21 mouse cellular contexts compared by ENCODE assay signal in genomic region chr13:119638449-119638848, GRCm38 (mm10). TPM values are rescaled to one million over a fixed set of nuclear protein-coding genes. Genes with fewer than 3 reads are reported as not detected.
DNase-seq lines count a peak whose midpoint lies in the region; TF ChIP-seq lines count a peak whose summit lies in the region.
"Had no signal": no experiment of that assay in that cellular context is flagged by ENCODE, and none has a peak within 500 bp of the region (broad histone marks: within the 10 kb centered on the region; RNA-seq: fewer than 3 reads in every experiment).

No protein-coding gene starts in this region.

- no peak overlapping the region for H3K4me3 ChIP-seq in kidney, adult 2 months (ENCODE audit: insufficient read depth, low read depth, low read length)
- H3K4me3 ChIP-seq: embryonic facial prominence, embryonic 15.5 days; erythroblast, embryonic 14.5 days; forebrain, embryonic 10.5 days; heart, embryonic 10.5 days; hindbrain, embryonic 13.5 days had no signal

- no peaks in the 10 kb centered on the region for H3K36me3 ChIP-seq in kidney, adult 2 months (ENCODE audit: control insufficient read depth, insufficient read depth, low read length)
- H3K36me3 ChIP-seq: embryonic facial prominence, embryonic 15.5 days; forebrain, embryonic 10.5 days; heart, embryonic 10.5 days; hindbrain, embryonic 13.5 days had no signal

- peak overlapping the region; percentile 84 for H3K27ac ChIP-seq in kidney, adult 2 months (ENCODE audit: insufficient read depth, low read depth, low read length)
- H3K27ac ChIP-seq: embryonic facial prominence, embryonic 15.5 days; forebrain, embryonic 10.5 days; heart, embryonic 10.5 days; hindbrain, embryonic 13.5 days had no signal

- H3K4me1 ChIP-seq in kidney, adult 2 months (ENCODE audit: control insufficient read depth, insufficient read depth, low read length): peaks cover 5% of the 10 kb centered on the region; the same call in 1 of the 2 replicates
- H3K4me1 ChIP-seq: embryonic facial prominence, embryonic 15.5 days; forebrain, embryonic 10.5 days; heart, embryonic 10.5 days; hindbrain, embryonic 13.5 days had no signal

- no peaks in the 10 kb centered on the region for H3K27me3 ChIP-seq in kidney, adult 2 months (replicated peaks; ENCODE audit: control insufficient read depth, insufficient read depth, low read length)
- H3K27me3 ChIP-seq: embryonic facial prominence, embryonic 15.5 days had no signal

- peak; percentile 89 for DNase-seq in kidney, adult 2 months
- DNase-seq in kidney, adult 9 months: peak; percentile 88
- peak; percentile 43 for DNase-seq in kidney, postnatal 10 days
- DNase-seq in frontal cortex, adult 2 months (ENCODE audit: extremely low spot score in 1 of 2, low spot score in 1 of 2): no peak
- DNase-seq in right cerebral cortex, adult 2 months (ENCODE audit: low spot score in 2 of 2): no peak
- DNase-seq in spleen, postnatal 4 days (ENCODE audit: low spot score in 2 of 2): no peak
- DNase-seq: adrenal gland, adult 8-10 months; adrenal gland, postnatal 36 days; cerebellum, adult 2 months; cerebellum, postnatal 10 days; embryo, embryonic 11 days; gastrocnemius, postnatal 36 days; heart, adult 18-20 months; heart, postnatal 10 days had no signal

- TF ChIP-seq POLR2A in kidney, adult 2 months (IDR thresholded peaks at IDR 0.05; ENCODE audit: low read depth, low read length): no peak

- 49% methylated on average over 5 of the region's 5 CpGs for WGBS in kidney, adult 2 months

- no peak for TF ChIP-seq CTCF in kidney, adult 2 months (conservative IDR thresholded peaks at IDR 0.05; ENCODE audit: insufficient read depth, insufficient read length, low read depth, low read length)

RNA-seq across cellular contexts. Expression of gene Ccl28, which starts 14.8 kb away (rescaled TPM):
- 2.3 and 3.2 TPM in 2 replicates for polyA plus RNA-seq in kidney, adult 2 months (2012; rRNA removed)
- 0.19 and 2.3 TPM in 2 replicates for polyA plus RNA-seq in frontal cortex, adult 2 months (2012; rRNA removed)
- polyA plus RNA-seq: embryonic facial prominence, embryonic 11.5 days; erythroblast, embryonic 14.5 days; heart, embryonic 14.5 days had no signal

RNA-seq across cellular contexts. Expression of gene Hmgcs1, which starts 51.7 kb away (rescaled TPM):
- polyA plus RNA-seq in kidney, adult 2 months (2012; rRNA removed): 67.5 and 86.3 TPM in 2 replicates
- 174 and 189 TPM in 2 replicates for polyA plus RNA-seq in frontal cortex, adult 2 months (2012; rRNA removed)

Comparison
In these comparisons a context has a peak if more than half of its experiments do, and no peak if none do; other contexts are left out.
1. DNase-seq: peak in kidney, adult 2 months (single experiment), kidney, adult 9 months (single experiment) and kidney, postnatal 10 days (single experiment); none in frontal cortex, adult 2 months (0 of 2), right cerebral cortex, adult 2 months (0 of 2) and spleen, postnatal 4 days (0 of 2).